Mouse (Mus musculus): ENCODE data around the gene Pdgfc. TPM values are rescaled to one million over a fixed set of nuclear protein-coding genes. Genes with fewer than 3 reads are reported as not detected.
A peak's percentile ranks its signal among the peaks of the same experiment; 100 is the strongest.

Gene Pdgfc
- total and polyA plus RNA-seq, 2 experiments from 2014 or later: 3.5 to 3.7 TPM

DNA sequence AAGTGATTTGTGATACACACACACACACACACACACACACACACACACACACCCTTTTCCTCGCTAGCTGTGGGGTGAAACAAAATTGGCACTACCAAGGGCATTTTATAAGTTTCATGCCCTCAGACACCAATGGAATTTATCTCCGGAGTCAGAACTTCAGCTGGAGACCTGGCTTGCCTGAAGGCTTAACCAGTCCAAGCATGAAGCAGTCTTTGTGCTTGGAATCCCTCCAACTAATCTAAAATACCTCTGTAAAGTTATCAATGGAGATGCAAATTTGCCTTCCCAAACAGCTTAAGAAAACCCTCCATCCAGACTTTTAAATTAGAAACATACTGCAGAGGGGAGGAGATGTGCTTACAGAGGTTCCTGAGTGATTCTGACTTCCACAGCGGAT is 6.3 kb upstream of the Pdgfc start:
- no peaks in the 10 kb centered on the region for H3K9me3 ChIP-seq (ENCODE audit: low read length)
- H3K4me3 ChIP-seq (ENCODE audit: low read depth, low read length): no peak overlapping the region
- no peak overlapping the region for H3K4me2 ChIP-seq (ENCODE audit: low read depth, low read length, poor library complexity, severe bottlenecking)
- no peaks in the 10 kb centered on the region for H3K4me1 ChIP-seq (ENCODE audit: insufficient read depth, low read length)
- H3K36me3 ChIP-seq (ENCODE audit: insufficient read depth, low read length): no peaks in the 10 kb centered on the region
- H3K27me3 ChIP-seq (ENCODE audit: insufficient read depth, low read length): no peaks in the 10 kb centered on the region
- 51% methylated on average over 3 of the region's 3 CpGs for WGBS
- no peak for DNase-seq (ENCODE audit: low spot score)
- no peak for ATAC-seq (ENCODE audit: low FRiP score)
- H3K27ac ChIP-seq (ENCODE audit: low read depth, low read length): no peak overlapping the region
- no peak overlapping the region for H3K9ac ChIP-seq (replicated peaks; ENCODE audit: low read length, poor library complexity, severe bottlenecking)
- no peak for TF ChIP-seq CTCF (IDR thresholded peaks at IDR 0.05)

DNA sequence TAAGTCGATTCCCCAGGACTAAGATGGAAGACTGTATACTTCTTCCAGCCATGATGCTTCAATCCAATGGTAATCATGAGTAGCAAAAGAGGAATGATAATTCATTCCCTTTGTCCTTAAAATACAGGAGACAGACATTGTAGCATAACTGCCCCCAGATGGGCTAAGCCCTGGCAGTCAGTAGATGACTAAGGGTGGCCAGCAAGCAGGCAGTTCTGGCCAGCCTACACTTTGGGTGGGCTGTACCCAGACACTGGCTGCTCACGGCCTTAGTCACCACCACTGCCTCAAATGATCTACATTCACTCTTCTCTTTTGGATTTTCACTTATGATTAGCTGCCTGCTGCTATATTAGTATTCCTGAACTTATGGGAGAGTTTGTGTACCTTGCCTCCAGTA is 5.9 kb upstream of the Pdgfc start:
- Histone ChIP-seq H3K4me3 (ENCODE audit: low read depth, low read length) (no peak overlapping the region), H3K36me3 (ENCODE audit: insufficient read depth, low read length) (no peaks in the 10 kb centered on the region), H3K4me1 (ENCODE audit: insufficient read depth, low read length) (no peaks in the 10 kb centered on the region), H3K4me2 (ENCODE audit: low read depth, low read length, poor library complexity, severe bottlenecking) (no peak overlapping the region), H3K27me3 (ENCODE audit: insufficient read depth, low read length) (no peaks in the 10 kb centered on the region), H3K9ac (replicated peaks; ENCODE audit: low read length, poor library complexity, severe bottlenecking) (no peak overlapping the region), H3K27ac (ENCODE audit: low read depth, low read length) (no peak overlapping the region), H3K9me3 (ENCODE audit: low read length) (no peaks in the 10 kb centered on the region)
- no peak for TF ChIP-seq CTCF (IDR thresholded peaks at IDR 0.05)
- DNase-seq (ENCODE audit: low spot score): no peak
- ATAC-seq (ENCODE audit: low FRiP score): no peak
- WGBS: 75% methylated on average over 2 of the region's 2 CpGs

DNA sequence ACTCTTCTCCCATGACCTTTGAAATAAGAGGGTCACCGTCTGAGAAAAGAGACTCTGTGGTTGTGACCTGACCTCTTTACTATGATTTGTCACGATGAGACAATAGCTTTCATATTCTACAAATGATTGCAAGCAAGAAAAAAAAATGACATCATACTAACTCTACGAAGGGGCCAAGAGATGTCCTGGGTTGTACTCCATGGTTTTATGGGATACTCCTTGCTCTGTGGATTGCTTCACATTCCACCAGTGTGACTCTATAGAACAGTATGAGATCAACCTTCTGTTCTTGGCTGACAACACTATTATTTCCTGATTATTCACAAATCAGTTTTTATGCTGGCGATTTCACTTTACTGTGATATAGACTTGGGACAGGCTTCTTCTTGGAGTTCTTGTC is 4.2 kb upstream of the Pdgfc start:
- no peaks in the 10 kb centered on the region for H3K36me3 ChIP-seq (ENCODE audit: insufficient read depth, low read length)
- H3K4me2 ChIP-seq (ENCODE audit: low read depth, low read length, poor library complexity, severe bottlenecking): no peak overlapping the region
- no peaks in the 10 kb centered on the region for H3K9me3 ChIP-seq (ENCODE audit: low read length)
- H3K4me1 ChIP-seq (ENCODE audit: insufficient read depth, low read length): no peaks in the 10 kb centered on the region
- H3K9ac ChIP-seq (replicated peaks; ENCODE audit: low read length, poor library complexity, severe bottlenecking): no peak overlapping the region
- no peak overlapping the region for H3K4me3 ChIP-seq (ENCODE audit: low read depth, low read length)
- H3K27ac ChIP-seq (ENCODE audit: low read depth, low read length): no peak overlapping the region
- 63% methylated on average over 4 of the region's 4 CpGs for WGBS
- no peak for ATAC-seq (ENCODE audit: low FRiP score)
- no peak for TF ChIP-seq CTCF (IDR thresholded peaks at IDR 0.05)
- no peak for DNase-seq (ENCODE audit: low spot score)
- no peaks in the 10 kb centered on the region for H3K27me3 ChIP-seq (ENCODE audit: insufficient read depth, low read length)

DNA sequence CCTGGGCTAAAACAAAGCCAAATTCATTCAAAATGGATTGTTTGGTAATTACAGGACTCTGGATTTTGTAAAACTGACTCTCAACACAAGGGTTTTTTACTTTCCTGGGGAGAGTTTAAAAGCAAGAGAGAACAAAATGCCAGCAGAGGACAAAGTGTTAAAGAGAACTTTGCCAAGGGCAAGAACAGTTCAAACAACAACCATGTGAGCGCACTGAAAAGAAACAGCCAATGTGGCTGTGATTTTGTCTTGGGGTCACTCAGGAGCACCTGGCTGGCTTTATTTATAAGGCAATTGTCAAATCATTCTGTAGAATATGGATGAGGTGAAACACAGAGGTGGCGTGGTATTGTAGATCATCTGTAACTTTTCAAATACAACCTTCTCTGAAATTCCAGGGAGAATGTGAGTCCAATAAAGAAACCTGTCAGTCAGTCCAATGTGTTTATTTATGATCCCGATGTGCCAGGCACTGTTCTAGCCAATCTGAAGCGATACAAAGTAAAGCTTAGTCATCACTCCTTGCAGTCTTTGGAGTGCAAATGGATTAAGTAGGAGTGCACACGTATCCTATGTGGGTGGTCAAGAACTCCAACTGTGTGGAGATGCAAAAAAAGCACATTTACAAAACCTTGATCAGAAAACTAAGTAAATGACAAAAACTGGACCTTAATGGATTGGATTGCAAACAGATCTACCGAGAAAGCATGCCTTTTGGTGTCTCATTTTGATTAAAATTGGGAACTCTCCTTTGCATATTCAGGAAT is 1.7 kb upstream of the Pdgfc start:
- H3K4me3 ChIP-seq (ENCODE audit: low read depth, low read length): no peak overlapping the region
- H3K27me3 ChIP-seq (ENCODE audit: insufficient read depth, low read length): no peaks in the 10 kb centered on the region
- no peak for ATAC-seq (ENCODE audit: low FRiP score)
- no peaks in the 10 kb centered on the region for H3K36me3 ChIP-seq (ENCODE audit: insufficient read depth, low read length)
- 0 out of 2 replicates have a peak, but pooled peaks cover 6% of the 10 kb centered on the region for H3K4me1 ChIP-seq (ENCODE audit: insufficient read depth, low read length)
- no peak overlapping the region for H3K9ac ChIP-seq (replicated peaks; ENCODE audit: low read length, poor library complexity, severe bottlenecking)
- DNase-seq (ENCODE audit: low spot score): no peak
- no peak overlapping the region for H3K4me2 ChIP-seq (ENCODE audit: low read depth, low read length, poor library complexity, severe bottlenecking)
- no peaks in the 10 kb centered on the region for H3K9me3 ChIP-seq (ENCODE audit: low read length)
- WGBS: 53% methylated on average over 6 of the region's 6 CpGs
- TF ChIP-seq CTCF (IDR thresholded peaks at IDR 0.05): no peak
- H3K27ac ChIP-seq (ENCODE audit: low read depth, low read length): no peak overlapping the region

DNA sequence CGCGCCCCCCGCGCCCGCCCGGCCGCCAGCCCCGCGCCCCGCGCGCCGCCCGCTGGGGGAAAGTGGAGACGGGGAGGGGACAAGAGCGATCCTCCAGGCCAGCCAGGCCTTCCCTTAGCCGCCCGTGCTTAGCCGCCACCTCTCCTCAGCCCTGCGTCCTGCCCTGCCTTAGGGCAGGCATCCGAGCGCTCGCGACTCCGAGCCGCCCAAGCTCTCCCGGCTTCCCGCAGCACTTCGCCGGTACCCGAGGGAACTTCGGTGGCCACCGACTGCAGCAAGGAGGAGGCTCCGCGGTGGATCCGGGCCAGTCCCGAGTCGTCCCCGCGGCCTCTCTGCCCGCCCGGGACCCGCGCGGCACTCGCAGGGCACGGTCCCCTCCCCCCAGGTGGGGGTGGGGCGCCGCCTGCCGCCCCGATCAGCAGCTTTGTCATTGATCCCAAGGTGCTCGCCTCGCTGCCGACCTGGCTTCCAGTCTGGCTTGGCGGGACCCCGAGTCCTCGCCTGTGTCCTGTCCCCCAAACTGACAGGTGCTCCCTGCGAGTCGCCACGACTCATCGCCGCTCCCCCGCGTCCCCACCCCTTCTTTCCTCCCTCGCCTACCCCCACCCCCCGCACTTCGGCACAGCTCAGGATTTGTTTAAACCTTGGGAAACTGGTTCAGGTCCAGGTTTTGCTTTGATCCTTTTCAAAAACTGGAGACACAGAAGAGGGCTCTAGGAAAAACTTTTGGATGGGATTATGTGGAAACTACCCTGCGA is 517 bp downstream of the Pdgfc start:
- H3K4me3 ChIP-seq (ENCODE audit: low read depth, low read length): peak overlapping the region; percentile 85
- 0 out of 2 replicates have a peak, but pooled peaks cover 6% of the 10 kb centered on the region for H3K4me1 ChIP-seq (ENCODE audit: insufficient read depth, low read length)
- no peaks in the 10 kb centered on the region for H3K27me3 ChIP-seq (ENCODE audit: insufficient read depth, low read length)
- H3K9ac ChIP-seq (replicated peaks; ENCODE audit: low read length, poor library complexity, severe bottlenecking): peak overlapping the region; percentile 71
- WGBS: under 1% methylated on average over 46 of the region's 68 CpGs
- no peak for TF ChIP-seq CTCF (IDR thresholded peaks at IDR 0.05)
- H3K9me3 ChIP-seq (ENCODE audit: low read length): no peaks in the 10 kb centered on the region
- H3K36me3 ChIP-seq (ENCODE audit: insufficient read depth, low read length): no peaks in the 10 kb centered on the region
- peak overlapping the region; percentile 78 for H3K4me2 ChIP-seq (ENCODE audit: low read depth, low read length, poor library complexity, severe bottlenecking)
- peak; percentile 83 for ATAC-seq (ENCODE audit: low FRiP score)
- peak; percentile 58 for DNase-seq (ENCODE audit: low spot score)
- H3K27ac ChIP-seq (ENCODE audit: low read depth, low read length): peak overlapping the region; percentile 60
